Mouse (Mus musculus) heart, embryonic 15.5 days (tissue): ENCODE data around the gene Ttc39b. TPM values are rescaled to one million over a fixed set of nuclear protein-coding genes. Genes with fewer than 3 reads are reported as not detected.
A peak's percentile ranks its signal among the peaks of the same experiment; 100 is the strongest.

ENCODE experiments used
- ATAC-seq: fragments of 200-750 bp; cut with Nextera tagmentation; replicated peaks from 2 replicates; pipeline ENCODE4 v1.8.0; 2017; ENCODE audit warnings: low read depth, moderate TSS enrichment; ENCODE audit not compliant: insufficient number of reproducible peaks, insufficient read depth, low FRiP score
- H3K27ac ChIP-seq: fragments of 300-500 bp; sonication (generic); 2 replicates; pipeline ENCODE4 v1.5.1; 2015; ENCODE audit warnings: mild to moderate bottlenecking, inconsistent platforms
- H3K27me3 ChIP-seq: fragments of 300-500 bp; sonication (generic); 2 replicates; pipeline ENCODE4 v1.6.1; 2015; ENCODE audit warnings: inconsistent platforms
- H3K36me3 ChIP-seq: fragments of 300-500 bp; sonication (generic); 2 replicates; pipeline ENCODE4 v1.6.1; 2015; ENCODE audit warnings: mild to moderate bottlenecking, inconsistent platforms
- H3K4me1 ChIP-seq: fragments of 300-500 bp; sonication (generic); replicated peaks from 2 replicates; pipeline ENCODE4 v1.6.1; 2015; ENCODE audit warnings: inconsistent platforms
- H3K4me2 ChIP-seq: fragments of 300-500 bp; sonication (generic); 2 replicates; pipeline ENCODE4 v1.6.1; 2015; ENCODE audit warnings: inconsistent platforms, mild to moderate bottlenecking, moderate library complexity
- H3K4me3 ChIP-seq: fragments of 300-500 bp; sonication (generic); 2 replicates; pipeline ENCODE4 v1.5.1; 2015; ENCODE audit warnings: mild to moderate bottlenecking, inconsistent platforms
- H3K9ac ChIP-seq: fragments of 300-500 bp; sonication (generic); 2 replicates; pipeline ENCODE4 v1.6.1; 2015; ENCODE audit warnings: mild to moderate bottlenecking, inconsistent platforms
- H3K9me3 ChIP-seq: fragments of 300-500 bp; sonication (generic); replicated peaks from 2 replicates; pipeline ENCODE4 v1.6.1; 2016; ENCODE audit warnings: inconsistent platforms
- WGBS: fragments of 180-500 bp; shearing (Covaris S2); methylation state at CpG from one replicate; pipeline ENCODE4 v1.1.7; 2015; ENCODE audit warnings: mixed read lengths; 5-methylcytosine and 5-hydroxymethylcytosine counted together
- polyA plus RNA-seq: library from polyadenylated mRNA; unstranded; fragments of >200 nt; fragmentation: Nextera tagmentation; extraction: Ambion mirVana; gene quantifications from 2 replicates; pipeline ENCODE4 v1.2.1, GENCODE M21; 2015

The Ttc39b gene
- polyA plus RNA-seq, 1 experiment from 2014 or later, result 1.8 TPM

GRCm38 (mm10) chr4:83206803-83207586, 117.1 kb downstream of the Ttc39b start:
- Histone ChIP-seq H3K4me2 (no peak overlapping the region), H3K27me3 (no peaks in the 10 kb centered on the region), H3K4me1 (no peaks in the 10 kb centered on the region), H3K4me3 (no peak overlapping the region), H3K27ac (no peak overlapping the region), H3K9ac (no peak overlapping the region), H3K36me3 (no peaks in the 10 kb centered on the region), H3K9me3 (no peaks in the 10 kb centered on the region)
- ATAC-seq, result no peak
- WGBS, result 73% methylated on average over 10 of the region's 10 CpGs

DNA sequence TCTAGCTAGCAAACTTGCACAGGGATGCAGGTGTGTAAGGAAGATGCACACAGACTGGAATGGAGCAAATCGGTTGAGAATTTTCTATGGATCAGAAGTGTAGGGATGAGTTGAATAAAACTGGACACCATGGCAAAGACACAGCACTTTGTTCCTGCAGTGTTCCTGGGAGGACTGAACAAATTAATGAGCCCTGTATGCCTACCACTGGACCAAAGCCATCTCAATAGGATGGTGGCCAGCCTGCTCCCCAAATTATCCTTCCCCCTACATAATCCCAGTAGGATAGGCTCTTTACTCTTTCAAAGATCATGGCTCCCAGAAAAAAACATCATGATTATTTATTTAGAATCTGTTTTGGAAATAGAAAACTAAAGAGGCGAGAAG, 117.6 kb downstream of the Ttc39b start:
- Histone ChIP-seq H3K27me3 (no peaks in the 10 kb centered on the region), H3K4me1 (no peaks in the 10 kb centered on the region), H3K9me3 (no peaks in the 10 kb centered on the region), H3K4me3 (no peak overlapping the region), H3K9ac (no peak overlapping the region), H3K4me2 (no peak overlapping the region), H3K27ac (no peak overlapping the region), H3K36me3 (no peaks in the 10 kb centered on the region)
- 79% methylated on average over 2 of the region's 2 CpGs for WGBS
- no peak for ATAC-seq

GRCm38 (mm10) chr4:83199391-83199790, 124.7 kb downstream of the Ttc39b start:
- no peak overlapping the region for H3K4me3 ChIP-seq
- no peaks in the 10 kb centered on the region for H3K36me3 ChIP-seq
- H3K27me3 ChIP-seq, result no peaks in the 10 kb centered on the region
- no peak overlapping the region for H3K27ac ChIP-seq
- no peak overlapping the region for H3K4me2 ChIP-seq
- no peaks in the 10 kb centered on the region for H3K9me3 ChIP-seq
- no peak for ATAC-seq
- no peak overlapping the region for H3K9ac ChIP-seq
- no peaks in the 10 kb centered on the region for H3K4me1 ChIP-seq
- WGBS, result 64% methylated on average over 8 of the region's 8 CpGs

DNA sequence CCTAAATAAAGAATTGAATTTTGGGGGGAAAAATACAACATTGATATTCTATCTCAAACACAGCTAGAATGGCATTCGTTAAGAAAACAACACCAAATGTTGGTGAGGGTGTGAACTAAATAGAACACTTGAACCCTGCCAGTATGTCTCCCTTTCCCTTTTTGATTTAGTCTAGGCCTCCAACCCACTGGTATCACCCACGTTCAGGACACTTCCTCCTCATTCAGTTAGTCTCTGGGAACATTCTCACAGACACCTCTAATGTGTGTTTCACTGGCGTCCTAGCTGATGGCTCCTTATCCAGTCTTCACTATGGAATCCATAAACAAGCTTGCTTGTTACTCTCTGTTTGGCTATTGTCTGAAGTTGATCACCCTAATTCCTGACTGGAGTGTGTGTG, 125.9 kb downstream of the Ttc39b start:
- Histone ChIP-seq H3K27me3 (no peaks in the 10 kb centered on the region), H3K9ac (no peak overlapping the region), H3K9me3 (no peaks in the 10 kb centered on the region), H3K4me2 (no peak overlapping the region), H3K4me3 (no peak overlapping the region), H3K36me3 (no peaks in the 10 kb centered on the region), H3K4me1 (no peaks in the 10 kb centered on the region), H3K27ac (no peak overlapping the region)
- 67% methylated on average over 3 of the region's 3 CpGs for WGBS
- no peak for ATAC-seq

DNA sequence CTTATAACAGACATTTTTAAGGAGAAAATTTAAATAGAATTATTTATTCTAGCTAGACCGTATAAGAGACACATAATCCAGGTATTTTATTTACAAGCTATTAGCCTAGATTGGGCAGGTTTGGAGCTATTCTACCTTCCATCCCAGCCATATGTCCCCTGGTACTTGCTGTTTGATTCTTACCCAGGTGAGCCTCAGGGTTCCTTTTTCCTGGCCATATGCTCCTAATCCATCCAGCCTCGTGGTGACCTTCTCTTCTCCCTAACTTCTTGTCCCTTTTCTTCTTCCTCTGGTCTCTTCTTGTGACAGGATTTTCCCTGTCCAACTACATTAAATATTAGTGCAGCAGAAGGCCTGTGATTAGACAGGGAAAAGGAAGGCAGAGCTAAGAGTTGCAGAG, 134.3 kb downstream of the Ttc39b start:
- no peak overlapping the region for H3K4me2 ChIP-seq
- no peaks in the 10 kb centered on the region for H3K9me3 ChIP-seq
- no peaks in the 10 kb centered on the region for H3K27me3 ChIP-seq
- H3K9ac ChIP-seq, result no peak overlapping the region
- H3K4me1 ChIP-seq, result no peaks in the 10 kb centered on the region
- ATAC-seq, result no peak
- WGBS, result 79% methylated on average over 2 of the region's 2 CpGs
- H3K4me3 ChIP-seq, result no peak overlapping the region
- H3K27ac ChIP-seq, result no peak overlapping the region
- no peaks in the 10 kb centered on the region for H3K36me3 ChIP-seq

- no peak overlapping the region for H3K27ac ChIP-seq
- no peak for ATAC-seq
- no peaks in the 10 kb centered on the region for H3K9me3 ChIP-seq
- H3K4me1 ChIP-seq, result peaks cover 3% of the 10 kb centered on the region
- WGBS, result 68% methylated on average over 1 of the region's 1 CpGs
- no peak overlapping the region for H3K4me3 ChIP-seq
- no peaks in the 10 kb centered on the region for H3K27me3 ChIP-seq
- H3K9ac ChIP-seq, result no peak overlapping the region
- no peak overlapping the region for H3K4me2 ChIP-seq
- H3K36me3 ChIP-seq, result no peaks in the 10 kb centered on the region
These were observed 136.7 kb downstream of the Ttc39b start for GRCm38 (mm10) chr4:83187324-83187723.

- Histone ChIP-seq H3K27me3 (no peaks in the 10 kb centered on the region), H3K27ac (no peak overlapping the region), H3K4me1 (peaks cover 5% of the 10 kb centered on the region), H3K9ac (no peak overlapping the region), H3K4me2 (no peak overlapping the region), H3K36me3 (no peaks in the 10 kb centered on the region), H3K4me3 (no peak overlapping the region), H3K9me3 (no peaks in the 10 kb centered on the region)
- no peak for ATAC-seq
- 32% methylated on average over 6 of the region's 6 CpGs for WGBS
These were observed 137.6 kb downstream of the Ttc39b start for GRCm38 (mm10) chr4:83186448-83186847.

- Histone ChIP-seq H3K4me1 (peaks cover 5% of the 10 kb centered on the region), H3K27ac (no peak overlapping the region), H3K36me3 (no peaks in the 10 kb centered on the region), H3K27me3 (no peaks in the 10 kb centered on the region), H3K4me2 (no peak overlapping the region), H3K9ac (no peak overlapping the region), H3K9me3 (no peaks in the 10 kb centered on the region), H3K4me3 (no peak overlapping the region)
- 42% methylated on average over 9 of the region's 9 CpGs for WGBS
- ATAC-seq, result 0 out of 2 replicates have a peak, but pooled peaks have one; percentile 47
These were observed 140.6 kb downstream of the Ttc39b start for GRCm38 (mm10) chr4:83183288-83183930.

GRCm38 (mm10) chr4:83182178-83183068, 141.6 kb downstream of the Ttc39b start:
- ATAC-seq, result no peak
- H3K27ac ChIP-seq, result no peak overlapping the region
- no peak overlapping the region for H3K9ac ChIP-seq
- H3K36me3 ChIP-seq, result no peaks in the 10 kb centered on the region
- no peak overlapping the region for H3K4me2 ChIP-seq
- H3K4me3 ChIP-seq, result no peak overlapping the region
- 47% methylated on average over 8 of the region's 8 CpGs for WGBS
- H3K4me1 ChIP-seq, result peaks cover 5% of the 10 kb centered on the region
- H3K27me3 ChIP-seq, result no peaks in the 10 kb centered on the region
- H3K9me3 ChIP-seq, result no peaks in the 10 kb centered on the region

GRCm38 (mm10) chr4:83177471-83177870, 146.6 kb downstream of the Ttc39b start:
- no peak for ATAC-seq
- Histone ChIP-seq H3K4me1 (peaks cover 5% of the 10 kb centered on the region; the same call in 1 of the 2 replicates), H3K27me3 (no peaks in the 10 kb centered on the region), H3K27ac (no peak overlapping the region), H3K9me3 (no peaks in the 10 kb centered on the region), H3K4me3 (no peak overlapping the region), H3K36me3 (no peaks in the 10 kb centered on the region), H3K4me2 (no peak overlapping the region), H3K9ac (no peak overlapping the region)
- 80% methylated on average over 2 of the region's 2 CpGs for WGBS

- H3K4me1 ChIP-seq, result 0 out of 2 replicates have a peak, but pooled peaks cover 2% of the 10 kb centered on the region
- no peak overlapping the region for H3K9ac ChIP-seq
- H3K36me3 ChIP-seq, result no peaks in the 10 kb centered on the region
- WGBS, result 53% methylated on average over 8 of the region's 8 CpGs
- ATAC-seq, result no peak
- H3K27me3 ChIP-seq, result no peaks in the 10 kb centered on the region
- no peaks in the 10 kb centered on the region for H3K9me3 ChIP-seq
- no peak overlapping the region for H3K27ac ChIP-seq
- H3K4me2 ChIP-seq, result no peak overlapping the region
- H3K4me3 ChIP-seq, result no peak overlapping the region
These were observed 149.1 kb downstream of the Ttc39b start for GRCm38 (mm10) chr4:83174946-83175345.
